Mouse (Mus musculus): ENCODE results near the gene Rfx1.

The Rfx1 gene

DNA sequence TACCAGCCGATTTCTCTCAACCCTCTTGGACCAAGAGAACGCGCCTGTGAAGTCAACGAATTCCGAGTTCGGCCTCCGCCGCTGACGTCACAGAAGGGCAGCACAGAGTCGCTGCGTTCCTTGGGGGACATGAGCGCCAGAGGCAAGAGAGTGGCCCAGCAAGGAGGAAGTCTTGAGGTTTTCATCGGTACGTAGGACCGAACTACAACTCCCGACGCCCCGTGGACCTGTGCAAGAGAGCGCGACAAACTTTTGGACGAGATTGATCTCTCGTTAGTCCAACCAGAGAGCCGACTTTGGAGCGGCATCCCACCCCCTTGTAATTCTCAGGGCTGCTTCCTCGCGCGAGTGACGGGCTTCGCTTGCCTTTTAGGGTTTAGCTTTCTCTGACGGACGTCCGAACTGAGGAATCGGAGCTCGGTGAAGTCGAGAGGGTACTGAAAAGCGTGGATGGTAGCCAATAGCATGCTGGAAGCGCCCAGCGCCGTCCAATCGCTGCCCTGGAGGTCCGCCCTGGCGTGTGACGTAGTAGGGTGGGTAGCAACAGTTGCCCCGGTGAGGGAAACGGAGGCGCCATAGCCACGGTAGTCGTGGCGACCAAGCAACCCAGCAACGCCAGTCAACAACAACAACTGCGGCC, at the start of gene Rfx1:
TSS of gene Rfx1 (plus strand) at position 544 of the 640 bp plus-strand sequence.
- DNase-seq (ENCODE audit: low read depth), result peak; percentile 99

DNA sequence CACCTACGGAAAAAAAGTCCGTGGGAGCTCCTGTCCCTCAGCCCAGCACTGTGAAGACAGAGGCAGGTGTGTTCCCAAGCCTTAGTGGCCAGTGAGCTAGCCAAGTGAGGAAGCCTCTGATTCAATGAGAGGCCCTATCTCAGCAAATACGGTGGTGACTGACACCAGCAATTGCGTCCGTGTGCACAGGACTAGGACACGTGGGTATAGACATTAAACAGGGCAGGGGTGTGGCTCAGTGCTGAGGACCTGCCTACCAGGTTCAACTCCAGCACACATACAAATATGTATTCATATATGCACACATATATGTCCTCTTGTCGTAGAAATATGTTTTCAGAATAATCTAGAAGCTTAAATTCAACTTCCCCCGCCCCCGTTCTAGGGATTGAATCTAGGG, 46.9 kb upstream of the Rfx1 start:
- no peak for DNase-seq (ENCODE audit: low read depth)

DNA sequence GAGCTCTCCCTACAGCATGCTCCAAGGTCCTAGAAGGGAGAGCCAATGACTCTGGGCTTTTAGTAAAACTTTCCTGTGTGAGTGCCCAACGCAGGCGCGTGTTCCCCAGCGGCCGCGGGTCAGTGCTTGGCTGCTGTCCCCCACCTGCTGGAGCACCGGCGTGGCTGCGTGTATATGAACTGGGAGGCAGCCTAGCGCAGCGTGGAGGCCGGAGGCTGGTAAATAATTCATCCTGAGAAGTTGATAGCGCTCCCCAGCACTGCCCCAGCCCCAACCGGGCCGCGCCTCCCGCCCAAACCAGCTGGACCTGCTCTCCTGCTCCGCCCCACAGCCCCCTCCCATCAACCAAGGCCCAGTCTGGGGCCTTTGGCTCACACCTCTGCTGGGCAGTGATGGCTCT, 45.5 kb upstream of the Rfx1 start, which contains the start of gene Palm3:
TSS of gene Palm3 (plus strand) at position 376 of the 400 bp plus-strand sequence.
- no peak for DNase-seq (ENCODE audit: low read depth)

DNA sequence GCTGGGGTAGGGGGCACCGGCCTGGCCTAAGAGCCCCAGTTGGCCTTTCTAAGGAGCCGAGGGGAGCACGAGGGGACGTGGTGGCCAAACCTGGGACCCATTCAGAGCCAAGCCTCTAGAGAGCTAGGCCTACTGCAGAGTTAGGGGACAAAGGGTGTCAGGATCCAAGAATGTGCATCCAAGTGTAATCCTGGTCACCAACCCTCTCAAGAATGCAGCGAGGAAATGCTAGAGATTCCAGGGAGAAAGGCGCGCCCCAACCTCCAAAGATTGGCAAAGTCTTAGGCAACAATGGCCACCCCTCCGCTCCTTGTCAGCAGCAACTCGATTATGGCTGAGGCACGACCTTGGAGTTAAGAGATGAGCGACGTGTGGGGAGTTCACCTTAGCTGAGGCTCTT, 45.1 kb upstream of the Rfx1 start:
- no peak for DNase-seq (ENCODE audit: low read depth)

DNA sequence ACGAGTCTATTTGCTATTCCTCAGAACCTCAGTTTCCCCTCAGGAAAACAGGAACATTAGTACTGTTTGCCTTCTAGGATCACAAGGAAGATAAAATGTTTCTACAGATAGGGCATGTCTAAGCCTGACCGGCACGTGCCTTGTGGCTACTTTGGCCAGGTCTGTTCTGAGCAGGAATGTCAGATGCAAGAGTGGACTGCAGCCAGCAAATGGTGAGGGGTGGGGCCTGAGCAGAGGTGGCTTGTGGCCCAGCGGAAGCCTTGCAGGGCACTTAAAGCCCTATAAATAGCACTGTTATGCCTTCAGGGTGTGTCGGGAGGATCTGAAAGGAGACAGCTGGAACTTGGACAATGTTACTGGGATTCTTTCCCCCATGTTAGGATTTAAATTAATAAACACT, 43.5 kb upstream of the Rfx1 start:
- DNase-seq (ENCODE audit: low read depth), result peak; percentile 86

DNA sequence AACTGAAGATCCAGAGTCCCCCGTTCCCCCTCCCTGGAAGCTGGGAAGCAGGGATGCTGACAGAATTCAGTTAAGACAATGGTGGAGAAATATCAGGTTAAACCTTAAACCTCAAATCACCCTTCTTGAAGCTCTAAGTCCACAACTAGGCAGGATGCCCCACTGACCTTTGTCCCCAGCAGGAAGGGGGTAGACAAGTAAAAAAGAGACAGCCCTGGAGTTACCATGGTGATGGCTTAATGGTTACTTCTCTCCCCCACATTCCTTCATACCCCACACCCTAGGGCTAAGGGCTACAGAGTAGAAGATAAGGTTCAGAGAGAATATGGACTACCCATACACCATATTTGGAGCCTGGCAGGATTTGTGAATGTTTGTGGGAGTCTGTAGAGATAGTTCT, 43.0 kb upstream of the Rfx1 start:
- DNase-seq (ENCODE audit: low read depth), result no peak

DNA sequence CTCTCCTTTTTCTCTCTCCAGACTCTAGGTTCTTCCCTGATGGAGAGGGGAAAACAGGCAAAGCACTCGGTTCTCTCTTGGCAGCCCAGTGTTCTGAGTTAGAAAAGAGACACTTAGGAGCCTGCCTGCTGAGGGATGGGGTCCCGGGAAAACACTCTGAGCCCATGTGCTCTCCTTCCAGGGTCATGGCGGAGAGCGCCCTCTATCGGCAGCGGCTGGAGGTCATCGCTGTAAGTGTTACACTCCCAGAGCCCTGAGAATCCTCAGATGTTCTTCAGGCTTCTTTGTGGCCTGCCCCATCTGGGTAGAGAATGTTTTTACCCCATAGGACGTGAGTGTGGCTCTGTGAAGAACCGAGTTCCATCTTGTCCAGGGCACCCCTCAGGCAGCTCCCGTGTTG, 42.5 kb upstream of the Rfx1 start:
- DNase-seq (ENCODE audit: low read depth), result peak; percentile 58

DNA sequence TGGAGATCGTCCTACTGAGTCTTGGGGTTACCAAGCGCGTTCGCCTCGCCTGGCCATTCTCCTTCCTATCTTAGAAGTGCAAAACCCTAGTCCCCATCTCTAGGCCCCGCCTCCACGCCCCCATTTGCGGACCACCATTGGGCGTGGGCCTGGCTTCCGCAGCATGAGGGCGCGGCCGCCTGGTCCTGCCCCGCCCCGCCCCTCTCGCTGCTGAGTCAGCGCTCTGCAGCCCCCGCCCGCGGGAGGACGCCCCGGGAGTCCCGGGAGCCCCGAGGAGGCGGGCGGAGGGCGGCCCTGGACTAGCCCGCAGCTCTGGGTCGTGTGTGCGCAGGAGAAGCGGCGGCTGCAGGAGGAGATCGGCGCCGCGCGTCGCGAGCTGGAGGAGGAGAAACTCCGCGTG, 40.8 kb upstream of the Rfx1 start:
- DNase-seq (ENCODE audit: low read depth), result no peak

DNA sequence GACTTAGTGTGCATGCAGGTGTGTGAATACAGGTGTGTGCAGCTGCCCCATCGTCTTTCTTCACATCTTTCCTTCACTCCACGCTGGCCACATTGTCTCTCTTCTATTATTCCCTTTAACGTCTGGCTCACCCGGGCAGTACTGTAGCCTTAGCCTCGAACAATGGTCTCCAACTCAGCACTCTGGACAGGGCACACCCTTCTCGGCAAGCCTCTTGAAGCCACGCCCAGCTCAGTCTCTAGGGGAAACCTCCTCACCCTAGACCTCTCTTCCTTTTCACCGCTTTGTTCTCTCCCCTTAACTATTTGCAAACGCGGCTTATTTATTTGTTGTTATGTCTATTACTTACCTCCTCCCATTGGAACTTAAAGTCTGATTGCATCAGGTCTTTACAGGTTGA, 39.2 kb upstream of the Rfx1 start:
- peak; percentile 75 for DNase-seq (ENCODE audit: low read depth)

DNA sequence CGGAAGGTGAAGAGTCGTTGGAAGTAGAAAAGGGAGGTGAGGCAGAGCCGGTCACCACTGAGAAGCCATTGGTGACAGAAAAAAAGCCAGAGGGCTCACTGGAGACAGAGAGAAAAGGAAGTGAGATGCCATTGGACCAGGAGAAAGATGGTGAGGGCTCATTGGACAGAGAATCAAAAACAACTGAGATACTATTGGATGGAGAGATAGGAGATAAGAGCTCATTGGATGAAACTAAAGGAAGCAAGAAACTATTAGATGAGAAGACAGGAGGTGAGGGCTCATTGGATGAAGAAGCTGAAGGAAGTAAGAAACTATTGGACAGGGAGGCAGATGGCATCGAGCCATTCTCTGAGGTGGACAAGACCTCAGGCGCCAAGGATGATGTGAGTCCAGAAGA, 37.4 kb upstream of the Rfx1 start:
- DNase-seq (ENCODE audit: low read depth), result no peak

DNA sequence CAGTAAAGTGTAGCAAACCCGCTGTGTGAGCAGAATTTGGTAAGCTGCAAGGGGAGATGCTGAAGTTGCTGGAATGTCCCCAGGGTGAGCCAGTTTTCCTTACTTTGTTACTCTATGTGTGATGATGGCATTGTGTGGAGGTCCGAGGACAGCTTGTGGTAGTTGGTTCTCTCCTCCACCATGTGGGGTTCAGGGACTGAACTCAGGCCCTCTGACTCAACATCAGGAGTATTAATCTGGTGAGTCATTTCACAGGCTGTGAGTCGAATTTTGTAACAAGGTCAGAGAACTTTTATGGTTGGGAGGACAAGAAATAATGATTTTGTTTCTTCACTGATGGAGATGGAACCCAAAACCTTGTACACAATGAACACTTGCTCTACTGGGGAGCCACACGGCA, 33.9 kb upstream of the Rfx1 start:
- peak; percentile 85 for DNase-seq (ENCODE audit: low read depth)

DNA sequence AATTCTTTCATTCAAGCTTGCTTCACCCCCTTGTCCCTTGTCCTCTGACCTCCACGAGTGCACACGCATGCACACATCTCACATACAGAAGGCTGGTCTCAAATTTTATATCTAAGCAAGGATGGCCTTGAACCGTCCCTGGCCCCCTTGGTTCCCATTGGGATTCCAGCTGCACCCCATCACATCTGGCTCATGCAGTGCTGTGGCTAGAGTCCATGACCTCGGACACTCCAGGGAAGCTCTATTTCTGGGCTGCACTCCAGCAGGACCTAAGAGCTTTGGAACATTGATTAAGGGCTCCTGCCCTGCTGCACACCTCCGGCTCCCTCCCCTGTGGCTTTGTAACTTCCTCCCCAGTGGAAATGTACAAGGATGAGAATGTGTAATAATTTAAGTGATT, 28.6 kb upstream of the Rfx1 start:
- peak; percentile 69 for DNase-seq (ENCODE audit: low read depth)

DNA sequence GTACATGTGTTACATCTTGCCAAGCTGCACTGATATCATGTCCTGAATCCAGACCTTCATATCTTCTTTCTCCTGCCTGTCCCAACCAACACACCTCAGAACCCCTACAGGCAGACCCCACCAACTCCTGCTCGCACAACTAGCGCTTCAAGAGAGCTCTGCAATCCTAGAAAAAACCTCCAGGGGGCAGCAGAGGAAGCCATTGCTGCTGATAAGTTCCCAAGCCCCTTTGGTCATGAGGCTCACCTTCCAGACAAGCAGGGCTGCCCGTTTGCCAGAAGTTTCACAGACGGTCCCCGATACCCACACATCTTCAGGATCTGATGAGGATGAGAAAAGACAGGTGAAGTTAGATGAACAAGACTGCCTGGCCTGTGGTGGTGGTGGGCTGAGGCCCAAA, 27.6 kb upstream of the Rfx1 start:
- peak; percentile 86 for DNase-seq (ENCODE audit: low read depth)

DNA sequence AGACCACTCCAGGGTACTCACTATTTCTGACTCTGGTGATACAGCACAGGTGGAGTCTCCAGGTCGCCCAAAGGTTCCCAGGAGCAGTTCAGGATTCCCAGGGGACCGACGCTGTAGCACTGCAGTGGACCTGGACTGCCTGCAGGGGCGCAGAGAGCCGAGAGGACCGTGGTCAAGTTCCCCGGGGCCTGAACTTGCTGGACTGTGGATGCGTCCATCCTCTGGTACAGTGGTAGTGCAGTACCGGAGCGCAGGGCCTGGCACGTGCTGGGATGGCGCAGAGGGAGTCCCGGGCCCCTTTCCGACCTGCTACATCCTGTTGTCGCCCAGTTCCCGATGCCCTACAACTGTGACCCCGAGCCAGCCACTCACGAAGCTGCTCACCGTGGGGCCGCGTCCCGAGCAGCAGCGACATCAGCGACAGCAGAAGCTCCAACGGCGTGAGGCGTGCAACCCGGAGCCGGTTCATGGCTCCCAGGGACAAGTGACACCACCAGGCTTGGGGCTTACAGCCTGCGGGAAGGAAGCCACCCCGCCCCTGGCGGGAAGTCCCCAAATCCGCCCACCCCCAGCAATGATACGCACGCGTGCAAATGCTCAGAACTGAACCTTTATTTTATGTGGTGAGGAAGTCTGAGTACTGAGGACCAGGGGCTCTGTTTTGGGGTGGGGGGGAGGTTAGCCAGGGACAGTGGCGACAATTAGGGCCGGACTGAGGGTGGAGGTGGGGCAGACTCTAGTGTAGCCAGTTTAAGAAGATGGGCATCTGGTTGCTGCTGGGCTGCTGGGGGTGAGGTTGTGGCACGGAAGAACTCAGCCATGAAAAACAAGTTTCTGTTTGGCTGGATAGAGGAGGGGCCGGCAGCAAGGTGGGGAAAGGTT, 24.3 kb upstream of the Rfx1 start, which contains the start of gene Il27ra:
TSS of gene Il27ra (minus strand) at position 524 of the 882 bp plus-strand sequence.
- DNase-seq (ENCODE audit: low read depth), result peak; percentile 47

DNA sequence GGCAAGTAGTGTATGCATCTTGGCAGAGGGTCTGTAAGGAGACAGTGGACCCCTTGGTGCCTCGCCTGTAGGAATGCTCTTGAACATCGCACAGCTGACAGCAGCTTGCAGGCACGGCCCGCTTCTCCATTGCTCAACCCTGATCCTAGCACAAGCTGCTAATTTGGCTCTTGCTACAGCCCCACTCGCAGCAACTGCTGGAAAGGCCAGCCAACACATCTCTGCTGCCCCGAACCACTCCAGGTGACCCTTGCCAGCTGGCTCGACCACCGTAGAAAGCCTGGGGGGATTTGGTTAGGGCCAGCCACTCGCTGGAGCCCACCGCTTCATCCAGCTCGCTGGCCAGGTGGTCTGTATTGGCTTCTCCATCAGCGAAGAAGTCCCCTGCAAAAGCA, 23.7 kb upstream of the Rfx1 start:
- peak; percentile 51 for DNase-seq (ENCODE audit: low read depth)

DNA sequence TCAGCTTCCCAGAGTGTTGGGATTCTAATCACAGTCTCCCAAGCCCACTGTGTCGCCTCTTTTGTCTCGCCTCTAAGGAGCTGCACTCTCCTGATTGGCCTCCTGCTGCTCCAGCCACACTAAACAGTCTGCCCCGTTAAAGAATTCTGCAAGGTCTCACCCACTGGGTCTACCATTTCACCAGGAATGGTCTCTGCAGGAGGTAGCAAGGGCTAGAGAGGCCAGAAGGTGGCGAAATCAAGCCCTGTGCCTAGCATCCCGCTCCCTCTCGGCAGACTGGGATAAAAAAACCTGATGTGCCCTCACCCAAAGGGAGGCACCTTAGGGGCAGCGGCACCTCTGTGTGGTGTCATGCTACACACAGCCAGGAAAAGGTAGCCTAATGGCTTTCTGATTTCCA, 22.5 kb upstream of the Rfx1 start:
- DNase-seq (ENCODE audit: low read depth), result no peak

DNA sequence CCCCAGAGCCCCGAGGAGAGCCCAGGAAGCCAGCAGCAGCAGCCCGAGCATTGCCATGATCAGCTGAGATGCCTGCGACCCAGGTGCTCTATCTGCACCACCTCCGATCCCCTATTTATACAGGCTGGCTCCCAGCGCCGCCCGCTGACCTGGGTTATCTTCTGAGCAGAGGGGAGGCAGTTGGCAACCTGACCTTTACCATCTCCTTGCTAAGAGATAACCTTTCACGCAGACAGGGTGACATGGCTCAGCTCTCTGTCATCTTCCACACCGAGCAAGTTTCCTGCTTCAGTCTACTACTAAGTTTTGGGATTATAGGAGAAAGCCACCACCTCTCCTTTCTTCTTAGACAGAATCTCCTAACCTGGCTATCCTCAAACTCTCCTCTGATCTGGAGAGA, 21.7 kb upstream of the Rfx1 start, which contains the start of gene Rln3:
TSS of gene Rln3 (minus strand) at position 101 of the 400 bp plus-strand sequence.
- DNase-seq (ENCODE audit: low read depth), result no peak

DNA sequence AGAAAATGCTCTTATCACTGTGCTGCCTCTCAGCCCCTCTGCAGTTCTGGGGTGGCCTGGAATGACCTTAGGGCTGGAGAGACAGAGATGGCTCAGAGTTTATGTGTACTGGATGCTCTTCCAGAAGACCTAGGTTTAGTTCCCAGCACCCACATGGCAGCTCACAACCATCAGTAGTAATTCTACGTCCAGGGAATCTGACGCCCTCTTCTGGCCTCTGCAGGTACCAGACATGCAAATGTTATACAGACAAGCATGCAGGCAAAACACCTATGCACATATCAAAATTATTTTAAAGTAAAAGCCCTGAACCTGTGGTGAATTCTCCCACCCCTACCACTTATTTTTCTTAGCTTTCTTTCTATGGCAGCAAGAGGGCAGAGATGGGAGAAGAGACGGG, 20.1 kb upstream of the Rfx1 start:
- DNase-seq (ENCODE audit: low read depth), result no peak

DNA sequence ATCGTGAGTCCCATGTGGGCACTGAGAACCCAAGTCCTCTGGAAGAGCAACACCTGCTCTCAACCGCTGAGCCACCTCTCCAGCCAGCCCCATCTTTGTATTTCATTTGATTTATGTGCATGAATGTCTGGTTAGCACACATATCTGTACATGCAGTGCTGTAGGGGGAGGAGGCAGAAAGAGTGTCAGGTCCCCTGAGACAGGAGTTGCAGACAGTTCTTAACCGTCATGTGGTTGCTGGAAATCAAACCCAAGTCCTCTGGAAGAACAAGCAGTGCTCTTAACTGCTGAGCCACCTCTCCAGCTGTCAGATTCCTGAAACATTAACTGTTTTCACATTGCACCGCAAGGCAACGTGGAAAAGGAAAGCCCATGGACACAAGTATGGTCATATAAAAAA, 18.5 kb upstream of the Rfx1 start:
- DNase-seq (ENCODE audit: low read depth), result peak; percentile 46

DNA sequence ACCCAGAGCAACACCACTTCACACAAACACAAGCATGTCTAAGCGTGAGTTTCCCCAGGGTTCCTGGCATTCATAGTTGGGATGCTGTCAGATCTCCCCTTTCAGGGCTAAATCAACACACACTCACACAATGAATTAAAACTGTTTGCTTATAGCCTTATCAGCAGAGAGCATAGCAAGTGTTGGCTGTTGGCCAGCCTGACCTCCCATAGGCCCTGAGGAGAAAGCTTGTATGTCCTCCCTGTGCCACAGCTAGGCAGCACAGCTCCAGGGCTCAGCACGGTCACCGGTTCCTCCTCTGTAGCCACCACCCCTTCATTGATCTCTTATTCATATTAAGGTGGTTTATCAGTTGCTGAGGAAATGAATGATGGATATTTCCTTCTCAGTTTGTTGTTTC, 13.9 kb upstream of the Rfx1 start:
- DNase-seq (ENCODE audit: low read depth), result peak; percentile 40

DNA sequence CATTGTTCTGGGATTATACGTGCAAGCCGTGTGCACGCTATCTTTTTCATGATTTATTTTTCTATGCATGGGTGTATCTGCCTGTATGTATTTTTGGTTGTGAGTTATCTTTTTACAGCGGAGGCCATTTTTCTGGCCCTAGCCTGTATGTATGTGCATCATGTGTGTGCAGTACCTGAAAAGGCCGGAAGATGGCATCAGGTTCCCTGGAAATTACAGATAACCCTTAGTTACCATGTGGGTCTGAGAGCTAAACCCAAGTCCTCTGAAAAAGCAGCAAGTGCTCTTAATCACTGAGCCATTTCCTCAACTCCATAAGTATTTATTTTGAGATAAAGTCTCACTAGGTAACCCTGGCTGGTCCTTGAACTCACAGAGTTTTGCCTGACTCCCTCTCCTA, 13.4 kb upstream of the Rfx1 start:
- no peak for DNase-seq (ENCODE audit: low read depth)

DNA sequence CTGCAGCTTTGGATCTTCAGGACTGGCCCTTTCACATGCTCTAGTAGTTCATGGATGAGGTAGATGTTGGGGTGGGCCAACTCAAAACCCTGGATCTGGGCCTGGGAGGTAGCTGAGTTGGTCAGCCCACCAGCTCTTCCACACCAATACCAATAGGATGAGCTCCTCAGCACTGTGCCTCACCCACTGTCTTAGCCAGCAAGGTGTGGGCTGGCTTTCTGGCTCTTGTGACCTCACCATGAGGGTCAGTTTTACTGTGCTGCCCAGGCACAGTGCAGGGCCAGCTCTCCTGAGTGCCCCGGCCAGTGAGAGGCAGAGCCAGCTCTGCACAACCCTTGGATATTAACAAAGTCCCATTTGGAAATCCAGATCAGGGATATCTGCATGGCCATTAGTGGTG, 8.8 kb upstream of the Rfx1 start:
- DNase-seq (ENCODE audit: low read depth), result no peak

DNA sequence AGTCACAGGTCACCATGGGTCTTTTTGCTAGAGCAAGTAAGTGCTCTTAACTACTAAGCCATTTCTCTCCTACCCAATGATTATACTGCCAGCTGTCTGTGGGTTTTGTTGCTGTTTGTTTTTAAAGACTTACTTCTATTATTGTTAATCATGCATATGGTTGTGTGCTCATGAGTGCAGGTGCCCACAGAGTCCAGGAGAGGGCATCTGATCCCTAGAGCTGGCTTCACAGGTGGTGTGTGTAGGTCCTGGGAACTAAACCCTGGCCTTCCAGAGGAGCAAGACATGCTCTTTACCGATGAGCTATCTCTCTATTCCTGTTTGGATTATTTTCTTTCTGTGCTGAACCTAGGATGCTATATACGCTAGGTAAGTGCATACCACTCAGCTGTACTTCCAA, 7.4 kb upstream of the Rfx1 start:
- no peak for DNase-seq (ENCODE audit: low read depth)
